Mouse (Mus musculus): ENCODE results near the gene Scaf8. TPM values are rescaled to one million over a fixed set of nuclear protein-coding genes. Genes with fewer than 3 reads are reported as not detected.

Scaf8 gene
- polyA plus RNA-seq, 1 experiment = 15.8 TPM

- H3K4me3 ChIP-seq (replicated peaks; ENCODE audit: control insufficient read depth, low read depth, low read length) = no peak overlapping the region
- H3K27ac ChIP-seq (ENCODE audit: control insufficient read depth, insufficient read depth, low read depth, low read length, poor library complexity) = no peak overlapping the region
- WGBS = 89% methylated on average over 3 of the region's 3 CpGs
- no peak for TF ChIP-seq CTCF (IDR thresholded peaks at IDR 0.05; ENCODE audit: control insufficient read depth, insufficient read depth, low read length)
- no peak for TF ChIP-seq POLR2A (IDR thresholded peaks at IDR 0.05; ENCODE audit: borderline replicate concordance, control insufficient read depth, low read depth, low read length)
- H3K4me1 ChIP-seq (ENCODE audit: control insufficient read depth, insufficient read depth, low read length) = no peaks in the 10 kb centered on the region; the same call in 1 of the 2 replicates
Observed at GRCm38 (mm10) chr17:3243672-3244071, 128.9 kb downstream of the Scaf8 start.

DNA sequence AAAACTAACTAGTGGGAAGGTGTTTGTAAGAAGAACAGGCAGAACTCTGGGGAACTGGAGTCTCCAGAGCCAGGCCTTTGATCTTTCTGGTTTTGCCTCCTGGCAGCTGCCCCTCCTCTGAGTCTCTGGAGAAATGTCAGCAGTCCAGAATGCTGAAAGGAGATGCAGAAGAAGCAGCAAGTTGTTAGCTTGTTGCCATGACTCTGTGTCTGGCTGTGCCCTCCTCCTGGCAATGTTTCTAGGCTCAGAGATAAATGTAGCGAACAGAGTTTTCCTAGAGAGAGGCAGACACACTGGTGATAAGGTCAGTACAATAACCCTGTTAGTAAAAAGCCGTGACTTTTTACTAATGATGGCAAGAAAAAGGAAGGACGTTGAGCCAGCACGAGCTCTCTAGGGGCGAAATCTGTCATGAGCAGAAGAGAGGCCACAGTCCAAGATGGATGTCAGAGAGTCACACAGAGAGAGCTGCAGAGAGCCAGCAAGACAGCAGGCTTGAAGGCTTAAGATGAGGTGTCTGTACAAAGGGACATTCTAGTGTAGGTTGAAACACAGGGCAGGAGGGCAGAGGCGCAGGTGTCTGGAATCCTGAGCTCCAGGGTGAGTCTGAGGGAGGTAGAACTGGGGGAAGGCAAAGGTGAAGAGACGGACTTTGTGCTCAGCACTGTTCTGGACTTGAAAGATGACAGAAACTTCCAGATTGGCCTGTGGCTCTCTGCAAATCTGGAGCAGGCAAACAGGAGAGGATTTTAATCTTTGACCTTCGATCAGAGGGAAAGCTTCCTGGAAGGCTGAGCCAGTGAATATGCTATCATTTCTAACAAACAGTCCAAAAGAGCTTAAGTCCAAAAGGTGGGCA is 130.3 kb downstream of the Scaf8 start:
- TF ChIP-seq CTCF (IDR thresholded peaks at IDR 0.05; ENCODE audit: control insufficient read depth, insufficient read depth, low read length) (no peak), POLR2A (IDR thresholded peaks at IDR 0.05; ENCODE audit: borderline replicate concordance, control insufficient read depth, low read depth, low read length) (no peak)
- Histone ChIP-seq H3K27ac (ENCODE audit: control insufficient read depth, insufficient read depth, low read depth, low read length, poor library complexity) (no peak overlapping the region), H3K4me1 (ENCODE audit: control insufficient read depth, insufficient read depth, low read length) (no peaks in the 10 kb centered on the region; the same call in 1 of the 2 replicates), H3K4me3 (replicated peaks; ENCODE audit: control insufficient read depth, low read depth, low read length) (no peak overlapping the region)
- 75% methylated on average over 8 of the region's 8 CpGs for WGBS

DNA sequence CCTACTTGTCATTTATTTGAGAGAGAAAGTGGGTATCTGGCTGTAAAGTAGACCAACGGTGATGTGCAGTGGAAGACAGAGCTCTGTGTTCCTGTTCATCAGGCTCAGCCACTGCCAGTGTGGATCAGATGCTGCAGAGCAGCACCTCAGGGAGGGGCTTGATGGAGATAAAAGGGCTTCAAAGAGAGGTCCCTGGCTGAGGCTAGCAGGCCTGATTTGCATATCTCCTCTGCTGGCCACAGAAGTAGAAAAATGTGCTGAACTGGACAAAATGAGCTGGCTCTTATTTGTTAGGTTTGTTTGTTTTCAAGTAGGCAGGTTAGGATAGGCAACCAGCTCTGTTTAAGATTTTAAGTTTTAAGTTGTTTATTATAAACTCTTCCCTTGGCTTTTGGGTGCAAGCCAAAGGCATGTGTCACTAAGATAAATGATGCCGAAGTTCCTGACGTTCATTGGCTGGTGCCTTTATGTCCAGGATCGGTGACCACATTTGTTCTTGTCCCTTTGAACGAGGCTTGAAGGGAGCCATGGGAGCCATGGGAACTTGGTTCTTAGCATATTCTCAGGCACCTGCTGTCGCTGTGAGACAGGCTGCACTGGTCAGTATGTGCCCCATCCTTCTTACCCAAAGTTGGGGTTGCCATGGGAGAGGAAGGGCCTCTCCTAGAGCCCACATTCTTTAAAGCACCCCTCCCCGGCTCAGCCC is 132.0 kb downstream of the Scaf8 start:
- Histone ChIP-seq H3K4me3 (replicated peaks; ENCODE audit: control insufficient read depth, low read depth, low read length) (no peak overlapping the region), H3K27ac (ENCODE audit: control insufficient read depth, insufficient read depth, low read depth, low read length, poor library complexity) (no peak overlapping the region; the same call in 1 of the 2 replicates), H3K4me1 (ENCODE audit: control insufficient read depth, insufficient read depth, low read length) (no peaks in the 10 kb centered on the region; the same call in 1 of the 2 replicates)
- 71% methylated on average over 7 of the region's 7 CpGs for WGBS
- TF ChIP-seq POLR2A (IDR thresholded peaks at IDR 0.05; ENCODE audit: borderline replicate concordance, control insufficient read depth, low read depth, low read length) (no peak), CTCF (IDR thresholded peaks at IDR 0.05; ENCODE audit: control insufficient read depth, insufficient read depth, low read length) (no peak)

Other genes starting within 250 kb of the Scaf8 start
- 0.61 and 3.4 TPM in 2 replicates for gene Tiam2, start 211.6 kb downstream of the Scaf8 start, polyA plus RNA-seq (2011; ENCODE audit: insufficient read depth, insufficient read length, low replicate concordance, missing spikeins)